Mouse (Mus musculus): ENCODE data around the gene Rasgrp4. TPM values are rescaled to one million over a fixed set of nuclear protein-coding genes. Genes with fewer than 3 reads are reported as not detected.

The Rasgrp4 gene
- total RNA-seq, 2 experiments from 2014 or later: 0.54 to 0.77 TPM

GRCm38 (mm10) chr7:29144006-29144405 is 9.4 kb downstream of the Rasgrp4 start:
- DNase-seq: no peak
- intact Hi-C loops (cut with DNase I): no loop called here

GRCm38 (mm10) chr7:29146625-29147367 is 12.1 kb downstream of the Rasgrp4 start:
- no peak for DNase-seq
- intact Hi-C loops (cut with DNase I): no loop called here

- intact Hi-C loops (cut with DNase I): no loop called here
- DNase-seq: no peak
Measured at GRCm38 (mm10) chr7:29148771-29149170, 14.1 kb downstream of the Rasgrp4 start.

GRCm38 (mm10) chr7:29151486-29151885 is 16.8 kb downstream of the Rasgrp4 start:
- DNase-seq: no peak
- intact Hi-C loops (cut with DNase I): no loop called here

- DNase-seq: no peak
- intact Hi-C loops (cut with DNase I): no loop called here
Measured at GRCm38 (mm10) chr7:29154018-29154720, 19.5 kb downstream of the Rasgrp4 start.

GRCm38 (mm10) chr7:29155196-29155837 is 20.7 kb downstream of the Rasgrp4 start:
- intact Hi-C loops (cut with DNase I): no loop called here

GRCm38 (mm10) chr7:29155838-29156782 is 21.5 kb downstream of the Rasgrp4 start, which contains the start of gene Fam98c:
Fam98c (minus strand) TSS chr7:29156234.
- peak; percentile 74 to 77 for DNase-seq
- intact Hi-C loops (cut with DNase I): no loop called here

More at GRCm38 (mm10) chr7:29155196-29155837, 20.7 kb downstream of the Rasgrp4 start:
- DNase-seq: peak; percentile 83 to 87

- no peak for DNase-seq
- intact Hi-C loops (cut with DNase I): no loop called here
Measured at GRCm38 (mm10) chr7:29158264-29158663, 23.6 kb downstream of the Rasgrp4 start.

- intact Hi-C loops (cut with DNase I): no loop called here
- no peak for DNase-seq
Measured at GRCm38 (mm10) chr7:29162294-29162693, 27.6 kb downstream of the Rasgrp4 start.

GRCm38 (mm10) chr7:29162750-29163525 is 28.3 kb downstream of the Rasgrp4 start:
- no peak for DNase-seq
- intact Hi-C loops (cut with DNase I): no loop called here

GRCm38 (mm10) chr7:29167656-29168055 is 33.0 kb downstream of the Rasgrp4 start:
- DNase-seq: no peak
- intact Hi-C loops (cut with DNase I): no loop called here

- no peak for DNase-seq
- intact Hi-C loops (cut with DNase I): no loop called here
Measured at GRCm38 (mm10) chr7:29168121-29168695, 33.6 kb downstream of the Rasgrp4 start.

- intact Hi-C loops (cut with DNase I): no loop called here
- DNase-seq: no peak
Measured at GRCm38 (mm10) chr7:29168791-29169230, 34.2 kb downstream of the Rasgrp4 start.

GRCm38 (mm10) chr7:29169231-29170065 is 34.8 kb downstream of the Rasgrp4 start:
- DNase-seq: peak; percentile 73 to 74
- intact Hi-C loops (cut with DNase I): no loop called here

- intact Hi-C loops (cut with DNase I): no loop called here
- peak; percentile 74 to 77 for DNase-seq
Measured at GRCm38 (mm10) chr7:29170066-29170754, 35.6 kb downstream of the Rasgrp4 start, which contains the start of the genes Ggn and Spred3. Ggn (plus strand) TSS chr7:29170210. Spred3 (minus strand) TSS chr7:29170411.

- intact Hi-C loops (cut with DNase I): no loop called here
- DNase-seq: no peak
Measured at GRCm38 (mm10) chr7:29170755-29171561, 36.3 kb downstream of the Rasgrp4 start.

Measured in gastrocnemius, postnatal 36 days (tissue).